Mouse (Mus musculus): ENCODE measurements at regions not wholly inside any gene's neighbourhood (a gene's known extent, or its start where the extent isn't known, plus 50 kb on each side); places are given as distances from the start of the nearest gene placed in this dataset.

DNA sequence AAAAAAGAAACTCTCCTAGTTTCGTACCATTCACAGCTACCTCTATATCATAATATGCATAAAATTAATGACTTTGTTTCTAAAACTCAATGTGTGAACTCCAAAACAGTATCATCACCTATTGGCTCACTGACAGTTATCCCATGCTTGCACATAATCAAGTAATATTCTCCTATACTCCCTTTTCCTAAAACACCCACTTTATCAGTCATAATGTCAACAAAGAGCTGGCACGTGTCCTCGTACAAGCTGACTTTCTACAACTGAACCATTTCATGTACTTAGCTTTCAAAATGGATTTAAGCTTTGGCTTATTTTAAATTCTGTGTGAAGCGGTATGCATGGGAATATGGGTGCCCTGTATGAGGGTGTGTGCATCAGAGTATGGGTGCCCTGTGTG is 58.0 kb upstream of the Golim4 start:
- no peak for DNase-seq (ENCODE audit: extremely low spot score in 1 of 2, low spot score in 1 of 2)

DNA sequence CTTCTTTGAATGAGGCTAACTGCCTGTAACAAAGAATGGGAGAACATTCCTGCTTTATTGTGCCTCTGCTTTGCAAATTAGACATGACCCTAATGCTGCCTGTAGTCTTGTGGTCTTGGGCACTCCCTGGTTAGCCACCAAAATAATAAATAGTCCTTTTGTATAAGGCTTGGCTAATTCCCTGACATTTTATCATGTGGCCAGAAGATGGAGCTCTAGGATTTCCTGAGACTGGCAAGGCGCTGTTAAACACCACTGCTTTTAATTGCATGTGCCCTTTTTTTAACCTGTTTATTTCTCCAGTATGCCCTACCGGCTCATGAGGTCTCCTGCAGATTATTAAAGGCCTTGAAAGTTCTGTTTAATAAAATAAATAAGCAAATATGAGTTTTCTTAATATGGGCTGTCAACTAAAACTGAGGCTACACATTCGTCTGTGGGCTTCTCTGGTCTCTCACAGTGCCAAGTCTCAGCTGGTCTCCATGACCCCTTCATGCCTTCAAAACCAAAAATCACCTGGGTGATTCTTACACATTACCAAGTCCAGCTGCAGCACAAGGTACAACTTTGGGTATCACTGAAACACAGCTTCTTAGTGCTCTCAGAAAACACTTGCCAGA is 51.9 kb upstream of the Golim4 start:
- peak; percentile 10 to 72 for DNase-seq (ENCODE audit: extremely low spot score in 1 of 2, low spot score in 1 of 2)

Measured in frontal cortex, adult 2 months (tissue).